Mouse (Mus musculus): Measurements from ENCODE around the gene Ptcd2.

The Ptcd2 gene

GRCm38 (mm10) chr13:99299921-99300320, 44.6 kb downstream of the Ptcd2 start:
- no peak for DNase-seq

GRCm38 (mm10) chr13:99294176-99294575, 50.3 kb downstream of the Ptcd2 start:
- no peak for DNase-seq

GRCm38 (mm10) chr13:99290766-99291165, 53.7 kb downstream of the Ptcd2 start:
- no peak for DNase-seq

GRCm38 (mm10) chr13:99287786-99288185, 56.7 kb downstream of the Ptcd2 start:
- no peak for DNase-seq

DNA sequence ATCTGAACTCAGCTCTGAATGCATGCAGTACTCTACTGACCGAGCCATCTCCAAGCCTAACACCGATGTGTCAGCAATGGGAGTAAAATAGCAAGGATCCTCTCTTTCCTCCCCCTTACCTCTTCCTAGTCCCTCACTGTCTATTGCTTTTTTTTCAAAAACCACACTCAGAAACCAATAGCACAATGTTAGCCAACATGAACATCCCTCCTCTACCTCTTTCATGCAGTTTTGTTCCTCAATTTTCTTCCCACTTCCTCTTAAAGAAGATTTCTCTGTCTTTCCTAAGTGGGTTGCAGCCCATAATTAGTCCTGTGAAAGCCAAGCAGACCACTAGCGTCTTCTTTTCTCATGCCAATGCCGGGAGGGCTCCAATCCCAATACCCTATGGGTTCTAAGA, 57.3 kb downstream of the Ptcd2 start:
- DNase-seq = no peak

- DNase-seq = no peak
Measured at GRCm38 (mm10) chr13:99285241-99285640, 59.3 kb downstream of the Ptcd2 start.

GRCm38 (mm10) chr13:99284400-99285160, 59.9 kb downstream of the Ptcd2 start:
- DNase-seq = no peak

- DNase-seq = no peak
Measured at GRCm38 (mm10) chr13:99283916-99284315, 60.6 kb downstream of the Ptcd2 start.

DNA sequence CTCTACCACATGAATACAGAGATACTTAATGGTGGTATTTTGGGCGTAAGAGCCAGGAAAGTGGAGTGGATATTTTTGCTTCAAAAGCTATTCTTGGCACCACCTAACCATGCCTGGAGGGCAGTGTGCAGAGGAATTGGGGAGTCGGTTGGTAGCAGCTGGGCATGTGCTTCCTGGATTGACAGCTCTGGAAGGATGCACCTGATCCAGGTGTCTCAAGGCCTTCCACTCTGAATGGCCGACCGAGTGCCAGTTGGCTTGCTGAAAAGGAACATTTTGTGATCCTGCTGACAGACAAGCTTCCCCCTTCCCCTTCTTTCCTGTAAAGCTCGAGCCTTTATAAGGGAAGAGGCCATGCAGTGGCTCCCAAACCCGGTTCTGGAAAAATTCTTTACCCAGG, 61.5 kb downstream of the Ptcd2 start:
- no peak for DNase-seq

DNA sequence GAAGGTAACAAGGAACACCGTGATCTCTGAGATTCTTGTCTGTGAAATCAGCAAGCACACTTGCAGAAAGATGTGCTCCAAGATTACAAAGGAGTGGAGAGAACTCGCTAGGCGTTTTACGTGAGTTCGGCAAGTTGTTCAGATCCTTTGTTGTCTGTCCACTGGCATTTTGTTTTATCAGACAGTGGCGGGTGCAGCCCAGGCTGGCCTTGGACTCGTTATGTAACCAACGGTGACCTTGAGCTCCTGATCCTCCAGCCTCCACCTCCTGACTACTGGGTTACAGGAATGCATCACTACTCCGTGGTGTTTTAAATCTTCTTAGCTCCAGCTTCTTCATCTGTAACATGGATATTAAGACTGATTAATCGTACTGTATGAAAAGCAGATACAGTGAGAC, 65.2 kb downstream of the Ptcd2 start:
- no peak for DNase-seq

DNA sequence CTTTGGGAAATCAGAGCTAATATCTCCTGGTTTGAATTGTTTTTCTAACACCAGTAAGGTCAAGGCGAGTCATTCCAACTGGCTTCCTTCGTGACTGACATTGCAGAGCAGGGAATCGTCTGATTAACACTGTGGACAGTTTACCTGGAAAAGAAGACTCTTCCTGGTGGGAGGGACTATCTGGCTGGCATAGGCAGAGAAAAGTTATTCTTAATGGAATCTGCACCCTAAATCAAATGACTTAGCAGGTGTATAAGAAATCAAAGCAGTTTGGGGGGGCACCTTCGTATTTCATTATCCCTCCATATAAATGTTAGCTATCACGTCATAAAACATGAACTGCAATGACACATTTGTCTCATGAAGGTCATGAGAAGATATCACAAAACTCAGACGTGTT, 66.0 kb downstream of the Ptcd2 start:
- no peak for DNase-seq

- no peak for DNase-seq
Measured at GRCm38 (mm10) chr13:99277521-99277920, 67.0 kb downstream of the Ptcd2 start.

DNA sequence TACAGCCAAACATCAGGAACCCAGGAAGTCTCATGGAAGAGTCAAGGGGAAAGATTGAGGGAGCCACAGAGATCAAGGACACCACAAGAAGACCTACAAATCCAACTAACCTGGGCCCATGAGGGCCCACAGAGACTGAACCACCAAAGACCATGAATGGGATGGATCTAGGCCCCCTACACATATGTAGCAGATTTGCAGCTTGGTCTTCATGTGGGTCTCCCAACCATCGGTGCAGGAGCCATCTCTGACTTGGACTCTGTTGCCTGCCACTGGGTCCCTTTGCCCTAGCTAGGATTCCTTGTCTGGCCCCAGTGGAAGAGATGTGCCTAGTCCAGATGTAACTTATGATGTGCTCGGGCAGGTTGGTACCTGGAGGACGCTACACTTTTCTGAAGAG, 72.5 kb downstream of the Ptcd2 start:
- DNase-seq = no peak

Measured in embryo, embryonic 11 days (tissue).